Mouse (Mus musculus) kidney, postnatal 0 days (tissue): ENCODE results near the gene Ttc28. TPM values are rescaled to one million over a fixed set of nuclear protein-coding genes. Genes with fewer than 3 reads are reported as not detected.

Experiments used
- ATAC-seq: fragments of 200-750 bp; cut with Nextera tagmentation; replicated peaks from 2 replicates; pipeline ENCODE4 v1.8.0; 2017; ENCODE audit warnings: low read depth, moderate number of reproducible peaks, moderate TSS enrichment, moderate library complexity; ENCODE audit not compliant: low FRiP score
- DNase-seq: peaks from one replicate; pipeline ENCODE4 v3.0.0-alpha.2; 2016; ENCODE audit warnings: low spot score
- H3K27ac ChIP-seq: fragments of 300-500 bp; sonication (generic); 2 replicates; pipeline ENCODE4 v1.5.1; 2014; ENCODE audit warnings: mild to moderate bottlenecking
- H3K27me3 ChIP-seq: fragments of 300-500 bp; sonication (generic); 2 replicates; pipeline ENCODE4 v1.6.1; 2014; ENCODE audit warnings: low read length, mixed read lengths; ENCODE audit not compliant: insufficient read depth
- H3K36me3 ChIP-seq: fragments of 300-500 bp; sonication (generic); 2 replicates; pipeline ENCODE4 v1.6.1; 2014; ENCODE audit warnings: low read length, mixed read lengths; ENCODE audit not compliant: insufficient read depth
- H3K4me1 ChIP-seq: fragments of 300-500 bp; sonication (generic); replicated peaks from 2 replicates; pipeline ENCODE4 v1.6.1; 2014; ENCODE audit warnings: antibody characterized with exemption, low read length, mixed read lengths; ENCODE audit not compliant: insufficient read depth
- H3K4me2 ChIP-seq: fragments of 300-500 bp; sonication (generic); 2 replicates; pipeline ENCODE4 v1.6.1; 2014; ENCODE audit warnings: mild to moderate bottlenecking, low read length, moderate library complexity, mixed read lengths
- H3K4me3 ChIP-seq: fragments of 300-500 bp; sonication (generic); replicated peaks from 2 replicates; pipeline ENCODE4 v1.5.1; 2014; ENCODE audit warnings: low read depth, low read length
- H3K9ac ChIP-seq: fragments of 300-500 bp; sonication (generic); 2 replicates; pipeline ENCODE4 v1.6.1; 2014; ENCODE audit warnings: low read depth, low read length
- H3K9me3 ChIP-seq: fragments of 300-500 bp; sonication (generic); replicated peaks from 2 replicates; pipeline ENCODE4 v1.6.1; 2016; ENCODE audit warnings: low read length, inconsistent platforms, mixed read lengths
- CTCF ChIP-seq: IDR thresholded peaks from 2 replicates; pipeline ENCODE4 v1.5.1; 2016; ENCODE audit warnings: antibody characterized with exemption, low read depth, mild to moderate bottlenecking, moderate library complexity
- WGBS: fragments of 180-500 bp; shearing (Covaris S2); extraction: QIAGEN DNeasy Blood & Tissue Kit; methylation state at CpG from one replicate; pipeline ENCODE4 v1.1.7; 2014; 5-methylcytosine and 5-hydroxymethylcytosine counted together
- polyA plus RNA-seq: library from polyadenylated mRNA; unstranded; fragments of >200 nt; fragmentation: Nextera tagmentation; extraction: Ambion mirVana; gene quantifications from 2 replicates; pipeline ENCODE4 v1.2.1, GENCODE M21; 2015

Ttc28 gene
- polyA plus RNA-seq, 1 experiment from 2014 or later: 8.1 TPM

- Histone ChIP-seq H3K9me3 (no peaks in the 10 kb centered on the region), H3K4me3 (no peak overlapping the region), H3K27me3 (no peaks in the 10 kb centered on the region), H3K9ac (no peak overlapping the region), H3K4me2 (no peak overlapping the region), H3K36me3 (no peaks in the 10 kb centered on the region), H3K27ac (no peak overlapping the region), H3K4me1 (peaks cover 9% of the 10 kb centered on the region; the same call in 1 of the 2 replicates)
- DNase-seq (peak; percentile 67), ATAC-seq (no peak)
- 53% methylated on average over 3 of the region's 3 CpGs for WGBS
- TF ChIP-seq CTCF: peak; percentile 39; the same call in 1 of the 2 replicates
Measured at GRCm38 (mm10) chr5:110982436-110982835, 102.8 kb downstream of the Ttc28 start.

GRCm38 (mm10) chr5:110984136-110984681 is 104.6 kb downstream of the Ttc28 start:
- ATAC-seq: no peak
- no peak for TF ChIP-seq CTCF
- no peak overlapping the region for H3K27ac ChIP-seq
- H3K4me2 ChIP-seq: no peak overlapping the region
- 45% methylated on average over 6 of the region's 6 CpGs for WGBS
- no peak for DNase-seq
- H3K27me3 ChIP-seq: no peaks in the 10 kb centered on the region
- H3K9ac ChIP-seq: no peak overlapping the region
- H3K4me3 ChIP-seq: no peak overlapping the region
- H3K4me1 ChIP-seq: peaks cover 9% of the 10 kb centered on the region; the same call in 1 of the 2 replicates
- H3K36me3 ChIP-seq: no peaks in the 10 kb centered on the region
- H3K9me3 ChIP-seq: no peaks in the 10 kb centered on the region

- no peak for TF ChIP-seq CTCF
- no peak overlapping the region for H3K4me3 ChIP-seq
- DNase-seq (no peak), ATAC-seq (no peak)
- WGBS: 82% methylated on average over 13 of the region's 13 CpGs
- H3K27ac ChIP-seq: no peak overlapping the region
- H3K36me3 ChIP-seq: no peaks in the 10 kb centered on the region
- H3K4me2 ChIP-seq: no peak overlapping the region
- no peaks in the 10 kb centered on the region for H3K27me3 ChIP-seq
- H3K9me3 ChIP-seq: no peaks in the 10 kb centered on the region
- H3K9ac ChIP-seq: no peak overlapping the region
- no peaks in the 10 kb centered on the region for H3K4me1 ChIP-seq
Measured at GRCm38 (mm10) chr5:110996835-110997539, 117.4 kb downstream of the Ttc28 start.

- 72% methylated on average over 7 of the region's 7 CpGs for WGBS
- no peak overlapping the region for H3K4me3 ChIP-seq
- no peak overlapping the region for H3K4me2 ChIP-seq
- no peak for TF ChIP-seq CTCF
- no peaks in the 10 kb centered on the region for H3K9me3 ChIP-seq
- H3K36me3 ChIP-seq: no peaks in the 10 kb centered on the region
- ATAC-seq (no peak), DNase-seq (no peak)
- no peak overlapping the region for H3K27ac ChIP-seq
- no peaks in the 10 kb centered on the region for H3K4me1 ChIP-seq
- no peak overlapping the region for H3K9ac ChIP-seq
- no peaks in the 10 kb centered on the region for H3K27me3 ChIP-seq
Measured at GRCm38 (mm10) chr5:110997692-110998091, 118.1 kb downstream of the Ttc28 start.

GRCm38 (mm10) chr5:110998298-110998697 is 118.7 kb downstream of the Ttc28 start:
- no peak overlapping the region for H3K27ac ChIP-seq
- 29% methylated on average over 4 of the region's 4 CpGs for WGBS
- ATAC-seq (no peak), DNase-seq (no peak)
- H3K36me3 ChIP-seq: no peaks in the 10 kb centered on the region
- H3K4me3 ChIP-seq: no peak overlapping the region
- H3K9me3 ChIP-seq: no peaks in the 10 kb centered on the region
- no peak overlapping the region for H3K9ac ChIP-seq
- H3K27me3 ChIP-seq: no peaks in the 10 kb centered on the region
- no peak for TF ChIP-seq CTCF
- H3K4me2 ChIP-seq: no peak overlapping the region
- H3K4me1 ChIP-seq: no peaks in the 10 kb centered on the region

- Histone ChIP-seq H3K36me3 (no peaks in the 10 kb centered on the region), H3K4me3 (no peak overlapping the region), H3K4me2 (no peak overlapping the region), H3K4me1 (no peaks in the 10 kb centered on the region; the same call in 1 of the 2 replicates), H3K27me3 (no peaks in the 10 kb centered on the region), H3K27ac (no peak overlapping the region), H3K9me3 (no peaks in the 10 kb centered on the region), H3K9ac (no peak overlapping the region)
- no peak for DNase-seq
- no peak for ATAC-seq
- peak; percentile 48 for TF ChIP-seq CTCF
- WGBS: 70% methylated on average over 5 of the region's 5 CpGs
Measured at GRCm38 (mm10) chr5:111000953-111001352, 121.3 kb downstream of the Ttc28 start.
